Mouse (Mus musculus) cerebellum, postnatal 25 days (tissue): ENCODE results near the gene Dnah3.
A peak's percentile ranks its signal among the peaks of the same experiment; 100 is the strongest.

Experiments
- DNase-seq, 2 experiments: peaks; one replicate each; pipeline ENCODE4 v3.0.0; 2021; ENCODE audit warnings: mixed read lengths in 2 of 2

Gene Dnah3

DNA sequence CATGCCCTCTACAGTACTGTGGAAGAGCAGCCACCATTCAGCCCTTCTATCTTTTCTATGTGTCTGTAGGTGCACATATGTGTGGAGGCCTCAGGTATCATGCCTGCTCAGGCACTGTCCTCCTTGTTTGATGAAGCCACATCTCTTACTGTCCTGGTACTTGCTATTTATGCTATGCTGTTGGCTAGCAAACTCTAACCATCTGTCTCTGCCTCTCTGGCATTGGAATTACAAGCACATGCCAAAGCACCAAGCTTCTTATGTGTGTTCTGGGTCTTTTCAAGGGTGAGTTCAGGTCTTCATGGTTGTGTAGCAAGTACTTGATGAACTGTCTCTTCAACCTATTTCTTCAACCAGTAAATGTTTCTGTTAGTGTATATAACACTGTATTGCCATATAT is 158.8 kb downstream of the Dnah3 start:
- peak in 1 of 2 experiments; percentile 28 for DNase-seq

DNA sequence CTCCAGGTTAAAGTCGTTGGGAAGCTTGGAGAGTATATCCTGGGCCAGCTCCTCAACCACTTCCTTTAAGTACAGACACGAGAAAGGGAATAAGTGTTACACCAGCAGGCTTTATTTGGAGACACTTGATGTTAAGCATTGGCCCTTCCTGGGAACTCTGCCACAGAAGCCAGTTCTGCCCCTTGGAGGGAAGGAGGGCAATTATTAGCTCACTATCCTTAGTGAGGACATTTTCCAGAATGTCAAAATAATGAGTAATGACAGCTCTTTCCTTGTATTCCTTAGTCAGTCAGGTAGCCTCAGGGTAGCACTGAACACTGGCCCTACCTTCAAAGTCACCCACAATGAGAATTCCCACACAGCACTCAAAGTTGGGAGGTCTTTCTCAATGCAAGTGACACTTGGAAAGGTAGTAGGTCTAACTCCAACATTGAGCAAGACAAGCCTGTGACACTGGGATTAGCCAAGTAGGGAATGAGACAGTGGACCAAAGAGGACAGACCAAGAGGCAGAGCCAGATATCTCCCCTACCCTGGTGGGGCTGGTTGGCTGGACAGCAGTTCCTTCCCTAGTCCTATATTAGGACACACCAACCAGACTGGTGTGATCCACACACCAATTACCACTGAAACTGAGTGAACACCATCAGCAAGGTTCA is 166.2 kb downstream of the Dnah3 start:
- no peak for DNase-seq

DNA sequence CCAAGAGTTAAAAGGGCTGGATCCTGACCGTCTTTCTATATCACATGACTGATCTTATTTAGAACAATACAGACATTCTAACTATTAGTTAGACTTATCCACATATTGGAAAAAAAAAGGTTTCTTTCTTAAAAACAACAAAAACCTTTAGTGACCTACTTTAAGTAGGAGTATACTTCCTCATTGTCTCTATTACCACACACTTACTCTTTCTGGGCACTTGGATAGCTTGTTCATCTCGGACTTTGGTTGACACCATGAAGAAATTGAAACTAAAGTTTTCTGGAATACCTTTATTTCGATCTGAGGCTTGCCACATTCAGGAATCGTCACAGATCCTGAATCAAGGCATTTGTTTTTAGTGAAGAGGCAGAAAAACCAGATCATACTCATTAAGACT is 174.0 kb downstream of the Dnah3 start:
- DNase-seq = no peak

DNA sequence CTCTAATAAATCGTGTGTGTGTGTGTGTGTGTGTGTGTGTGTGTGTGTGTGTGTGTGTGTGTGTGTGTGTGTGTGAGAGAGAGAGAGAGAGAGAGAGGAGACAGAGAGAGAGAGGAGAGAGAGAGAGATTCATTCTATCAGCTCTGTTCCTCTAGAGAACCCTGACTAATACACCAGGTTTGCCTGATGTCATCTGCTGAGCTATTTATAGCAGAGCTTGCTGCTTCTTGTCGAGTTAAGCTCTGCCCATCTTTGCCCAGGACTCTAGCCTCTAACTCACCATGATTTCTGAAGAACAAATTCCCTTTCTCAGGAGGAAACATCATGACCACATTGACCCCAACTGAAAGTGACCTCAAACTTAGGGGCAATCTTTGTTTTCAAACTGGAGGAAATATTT is 174.6 kb downstream of the Dnah3 start:
- DNase-seq = peak in 1 of 2 experiments; percentile 42

DNA sequence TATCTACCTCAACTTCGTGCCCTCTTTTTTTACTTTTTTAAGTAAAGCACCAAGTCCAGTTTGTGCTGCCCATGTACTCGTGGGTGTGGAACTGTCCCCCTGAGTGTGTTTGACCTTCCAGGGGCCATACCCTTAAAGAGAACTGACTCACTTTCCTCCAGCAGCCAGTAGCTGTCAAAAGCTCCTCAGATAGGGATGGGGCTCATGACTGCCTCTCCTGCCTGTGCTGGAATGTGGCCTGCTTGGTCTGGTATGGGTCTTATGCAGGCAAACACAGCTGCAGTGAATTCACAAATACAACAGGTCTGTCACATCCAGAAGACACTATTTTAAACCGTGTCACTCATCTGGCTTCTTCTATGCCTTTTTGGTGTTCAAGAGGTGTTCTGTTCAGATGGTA is 183.4 kb downstream of the Dnah3 start:
- DNase-seq = no peak

DNA sequence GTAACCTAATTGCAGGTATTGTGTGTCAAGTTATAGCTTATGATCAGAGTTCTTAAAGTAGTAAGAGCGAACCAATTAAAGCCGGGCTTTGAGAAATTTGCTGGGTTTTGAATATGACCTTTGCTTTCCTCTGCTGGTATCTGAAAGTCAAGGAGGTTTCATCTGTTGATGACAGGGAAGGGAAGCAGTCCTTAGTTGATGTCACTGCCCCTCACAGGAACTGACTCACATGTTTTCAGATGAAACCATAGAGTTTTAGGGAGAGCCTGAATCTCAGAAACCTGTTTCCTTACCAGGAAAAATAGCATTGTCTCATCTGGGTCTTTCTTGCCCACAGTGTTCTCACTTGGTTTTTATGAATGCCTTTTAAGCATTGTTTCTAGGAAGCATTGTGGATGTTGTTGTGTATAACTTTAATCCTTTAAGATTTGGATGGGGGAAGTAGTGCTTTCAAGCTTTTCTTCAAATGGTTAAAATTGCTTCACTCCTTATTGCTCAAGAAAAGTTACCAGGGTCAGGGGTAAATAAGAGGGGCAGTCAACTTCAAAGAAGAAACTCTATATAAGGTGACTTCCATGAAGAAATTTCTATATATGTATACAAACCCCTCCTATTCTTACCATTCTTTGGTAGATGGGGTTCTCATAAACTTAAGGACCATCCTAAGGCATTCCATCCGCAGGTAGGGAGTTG is 188.4 kb downstream of the Dnah3 start:
- DNase-seq = no peak

DNA sequence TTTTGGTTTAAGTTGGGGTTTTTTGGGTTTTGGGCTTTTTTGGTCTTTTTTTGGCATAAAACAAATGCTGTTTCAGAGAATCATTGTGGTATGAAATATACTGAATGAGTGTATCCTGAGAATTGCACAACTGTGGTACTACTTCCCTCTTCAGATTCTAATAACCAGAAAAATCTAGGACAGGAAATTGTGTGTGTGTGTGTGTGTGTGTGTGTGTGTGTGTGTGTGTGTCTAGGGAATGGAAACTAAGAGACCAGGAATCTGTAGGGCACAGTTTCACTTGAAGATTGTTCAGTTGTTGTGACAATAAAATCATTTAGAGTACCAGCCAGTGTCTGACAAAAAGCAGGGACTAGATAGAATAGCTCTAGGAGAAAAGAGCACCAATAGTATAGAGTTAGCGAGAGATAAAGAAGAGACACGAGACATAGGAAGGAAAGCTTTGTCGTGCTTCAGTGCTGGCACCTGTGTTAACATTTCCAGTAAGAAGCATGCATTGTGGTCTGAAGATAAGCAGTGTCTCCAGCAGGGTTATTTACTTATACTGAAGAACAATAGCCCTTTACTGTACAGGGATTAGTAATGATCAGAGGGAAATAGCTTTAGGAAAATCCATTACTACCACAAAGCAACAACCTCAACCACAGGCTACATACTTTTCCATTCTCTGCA is 195.6 kb downstream of the Dnah3 start:
- no peak for DNase-seq

DNA sequence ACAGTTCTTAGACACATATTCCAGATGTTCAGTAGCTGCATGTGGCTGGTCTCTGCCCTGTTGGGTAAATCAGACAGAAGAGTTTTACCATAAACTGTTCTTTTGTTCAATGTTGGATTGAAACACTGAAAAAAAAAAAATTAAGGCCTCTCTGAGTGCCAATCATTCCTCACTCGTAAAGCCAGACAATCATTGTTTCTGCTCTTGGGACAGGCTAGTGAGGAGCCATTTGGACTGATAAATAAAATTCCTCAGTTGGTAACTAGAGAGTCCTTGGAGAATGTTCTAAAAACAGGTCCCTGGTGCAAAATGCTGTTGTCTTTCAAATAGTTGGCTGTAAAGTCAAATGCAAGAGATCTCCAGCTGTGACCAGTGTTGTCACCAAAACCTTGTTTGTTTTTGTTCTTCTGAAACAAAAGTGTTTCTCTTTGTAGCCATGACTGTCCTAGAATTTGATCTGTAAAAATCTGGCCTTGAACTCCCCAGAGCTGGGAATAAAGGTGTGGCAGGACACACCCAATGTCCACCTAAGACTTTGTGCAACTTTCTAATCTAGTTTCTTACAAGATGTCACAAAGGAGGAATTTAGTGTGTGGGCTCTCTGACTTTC is 196.7 kb downstream of the Dnah3 start:
- no peak for DNase-seq

DNA sequence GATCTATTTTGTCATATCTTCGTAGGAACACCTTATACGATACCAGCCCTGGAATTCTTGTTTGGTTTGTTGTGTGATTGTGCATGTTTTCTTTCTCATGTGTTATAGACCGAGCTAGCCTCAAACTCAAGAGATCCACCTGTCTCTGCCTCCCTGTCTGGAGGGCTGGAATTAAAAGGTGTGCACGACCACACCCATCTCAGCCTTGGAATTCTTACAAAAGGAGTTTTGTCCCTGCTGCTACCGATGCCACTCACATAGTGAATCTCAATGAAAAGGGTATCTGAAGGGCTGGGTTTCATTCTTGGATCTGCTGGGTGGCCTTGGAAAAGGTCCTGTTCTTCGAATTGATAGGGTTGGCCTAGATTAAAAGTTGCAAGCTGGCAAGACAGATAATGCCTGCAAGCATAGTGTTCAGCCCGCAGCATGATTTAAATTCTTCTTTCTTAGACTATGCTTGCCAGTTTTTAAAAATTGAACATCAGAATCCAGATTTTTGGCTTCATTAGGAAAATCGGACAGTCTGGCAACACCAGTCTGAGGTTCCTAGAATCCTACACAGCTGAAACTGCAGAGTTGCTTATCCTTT is 197.5 kb downstream of the Dnah3 start:
- DNase-seq = no peak

DNA sequence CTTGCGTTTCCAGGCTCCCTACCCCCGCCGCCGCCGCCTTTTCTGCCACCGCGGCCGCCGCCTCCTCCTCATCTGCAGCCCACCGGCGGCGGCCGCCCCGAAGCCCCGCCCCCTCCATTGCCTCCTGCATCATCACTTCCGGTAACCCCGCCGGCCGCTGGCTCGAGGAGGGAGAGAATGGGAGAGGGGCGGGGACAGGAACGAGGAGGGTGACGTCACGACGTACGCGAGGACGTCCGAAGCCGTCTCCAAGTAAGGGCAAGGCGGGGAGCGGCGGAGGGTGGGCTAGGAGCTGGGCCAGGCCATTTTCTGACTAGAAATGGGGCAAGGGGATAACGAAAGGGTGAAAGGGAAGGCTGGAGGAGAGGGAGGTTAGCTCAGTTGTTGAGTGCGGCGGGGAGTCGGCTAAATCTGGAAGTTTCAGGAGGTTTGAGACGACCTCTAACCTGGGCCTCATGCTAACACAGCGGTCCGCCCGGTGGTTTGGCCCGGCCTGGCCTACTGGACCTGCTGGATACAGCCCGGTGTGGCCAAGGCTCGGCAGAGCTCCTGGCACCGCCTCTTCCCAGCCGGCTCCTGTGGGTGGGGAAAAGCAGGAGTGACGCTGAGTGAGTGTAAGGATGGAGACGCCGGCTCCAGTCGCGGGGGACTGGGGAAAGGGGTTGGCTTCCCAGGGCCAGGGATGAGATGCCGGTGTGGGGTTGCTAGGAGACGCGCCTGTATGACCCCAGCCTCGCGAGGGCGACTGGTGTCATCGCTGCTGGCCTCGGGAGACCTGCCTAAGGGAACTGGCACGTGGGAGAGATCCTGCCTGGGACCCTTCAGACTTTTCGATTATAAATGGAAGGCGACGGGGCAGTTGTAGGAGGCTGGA is 199.2 kb downstream of the Dnah3 start, which contains the start of the genes Lyrm1 and Dcun1d3:
Lyrm1 (plus strand) TSS at position 223 of the 874 bp plus-strand sequence.
Dcun1d3 (minus strand) TSS at position 660 of the 874 bp plus-strand sequence.
- DNase-seq = peak; percentile 95 to 99

DNA sequence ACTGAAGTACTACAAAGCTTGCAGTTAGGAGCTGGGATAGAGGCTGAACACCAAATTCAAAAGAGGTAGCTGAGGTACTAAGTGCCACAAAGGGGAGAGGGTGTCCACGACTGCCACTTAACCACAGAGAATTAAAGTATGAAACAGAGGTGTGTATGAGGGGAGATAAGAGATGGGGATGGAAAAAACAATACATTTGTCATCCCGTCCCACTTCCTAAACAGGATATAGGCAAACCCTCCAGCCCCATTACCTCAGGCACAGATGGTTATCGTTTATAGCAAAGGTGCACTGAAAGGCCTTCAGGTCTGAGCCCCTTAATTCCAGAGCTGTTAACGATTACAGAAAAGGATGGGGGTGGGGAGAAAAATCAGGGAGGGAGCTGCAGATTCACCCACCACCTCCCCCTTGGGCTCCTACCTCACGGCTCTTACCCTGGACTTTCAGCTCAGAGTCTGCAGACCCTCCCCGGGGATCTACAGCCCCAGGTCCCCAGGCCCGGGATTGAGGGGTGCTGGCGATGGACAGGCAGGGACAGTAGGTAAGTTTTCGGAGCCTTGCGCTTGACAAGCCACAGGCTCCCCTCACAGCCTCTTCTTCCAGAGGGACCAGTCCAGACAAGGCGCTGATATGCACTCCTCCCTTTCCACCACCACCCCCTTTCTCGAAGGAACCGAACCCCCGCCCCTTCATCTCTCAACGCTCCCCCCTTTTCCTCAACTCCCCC is 200.1 kb downstream of the Dnah3 start:
- DNase-seq = no peak

DNA sequence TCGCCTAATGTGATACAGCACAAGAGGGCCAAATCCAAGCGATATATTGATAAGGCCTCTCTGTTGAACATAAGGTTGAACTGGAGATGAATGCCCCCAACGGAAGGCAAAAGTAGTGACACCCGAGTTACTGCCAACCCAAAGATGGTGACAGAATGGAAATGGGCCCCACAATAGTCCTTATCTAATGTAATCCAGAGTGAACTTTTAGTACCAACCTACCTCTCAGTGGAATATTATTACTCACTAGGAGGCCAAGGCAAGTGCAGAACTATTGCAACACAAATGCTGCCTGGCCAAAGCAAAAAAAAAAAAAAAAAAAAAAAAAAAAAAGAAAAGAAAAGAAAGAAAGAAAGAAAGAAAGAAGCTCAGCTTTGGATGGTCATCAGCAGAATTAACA is 202.3 kb downstream of the Dnah3 start:
- DNase-seq = no peak

DNA sequence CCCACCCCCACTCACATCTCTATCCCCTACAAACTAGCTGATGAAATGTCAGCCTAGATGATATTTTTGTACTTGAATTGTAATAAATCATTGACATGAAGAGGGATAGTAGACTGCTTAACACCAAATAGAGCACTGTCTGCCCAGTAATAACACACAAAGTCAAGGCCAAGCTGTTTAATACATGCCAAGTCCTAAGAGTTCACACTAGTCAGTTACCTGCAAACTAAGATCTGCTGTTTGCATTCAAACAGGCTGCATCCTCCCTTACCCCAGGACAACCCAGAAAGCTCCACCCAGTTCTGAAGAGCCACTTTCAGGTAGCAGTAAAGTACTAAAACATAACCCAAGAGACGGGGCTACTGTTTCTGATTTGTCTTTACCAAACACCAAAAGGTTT is 202.9 kb downstream of the Dnah3 start:
- DNase-seq = no peak

DNA sequence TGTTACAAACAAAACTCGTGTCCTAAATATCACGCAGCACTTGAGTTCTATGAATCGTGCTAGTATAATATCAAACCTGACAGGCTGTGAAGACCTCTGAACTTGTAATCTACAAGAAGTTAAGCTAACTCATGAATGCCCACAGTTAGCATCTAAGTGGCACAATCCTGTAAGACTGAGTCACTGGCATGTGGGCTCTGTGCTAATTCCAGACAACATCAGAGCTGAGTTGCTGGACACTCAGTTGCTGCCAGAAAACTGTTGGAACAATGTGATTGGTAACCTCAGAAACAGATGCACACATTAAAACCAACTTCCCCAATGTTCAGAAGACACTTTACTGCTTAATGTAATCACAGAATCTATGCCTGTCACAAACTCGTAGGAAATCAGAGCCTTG is 207.2 kb downstream of the Dnah3 start:
- no peak for DNase-seq

DNA sequence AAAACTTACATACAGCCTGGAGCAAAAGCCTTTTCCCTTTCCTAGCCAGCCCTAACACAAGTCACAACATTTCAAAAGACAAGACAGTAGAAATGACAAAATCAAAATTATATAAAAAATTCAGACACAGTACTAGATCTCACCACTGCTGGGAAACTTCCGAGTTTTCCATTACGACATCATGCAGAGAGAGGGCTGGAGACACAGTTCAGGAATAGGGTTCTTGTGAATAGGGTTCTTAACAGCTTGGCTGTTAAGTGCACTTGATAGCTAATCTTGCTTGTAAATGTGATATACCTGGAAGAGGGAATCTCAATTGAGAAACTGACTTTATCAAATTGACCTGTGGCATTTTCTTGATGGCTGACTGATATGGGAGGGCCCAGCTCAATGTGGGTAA is 213.9 kb downstream of the Dnah3 start:
- no peak for DNase-seq

DNA sequence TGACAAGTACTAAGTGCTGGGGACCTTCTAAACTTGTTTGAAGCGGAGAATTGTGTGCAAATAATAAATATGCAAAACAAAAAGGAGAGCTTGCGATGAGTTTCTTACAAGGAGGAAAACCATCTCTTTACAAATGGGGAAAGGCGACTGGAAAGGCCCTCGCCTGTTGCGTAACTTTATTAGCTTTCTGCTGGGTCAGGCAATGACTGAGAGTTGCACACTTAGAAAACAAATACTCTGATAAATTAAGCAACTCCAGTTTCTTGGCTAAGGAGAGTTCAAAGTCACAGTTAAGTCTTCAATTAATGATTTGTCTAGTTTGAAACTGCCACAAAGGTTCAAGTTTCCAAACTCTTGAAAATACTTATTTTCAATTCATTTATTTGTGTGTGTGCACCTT is 214.7 kb downstream of the Dnah3 start:
- no peak for DNase-seq

DNA sequence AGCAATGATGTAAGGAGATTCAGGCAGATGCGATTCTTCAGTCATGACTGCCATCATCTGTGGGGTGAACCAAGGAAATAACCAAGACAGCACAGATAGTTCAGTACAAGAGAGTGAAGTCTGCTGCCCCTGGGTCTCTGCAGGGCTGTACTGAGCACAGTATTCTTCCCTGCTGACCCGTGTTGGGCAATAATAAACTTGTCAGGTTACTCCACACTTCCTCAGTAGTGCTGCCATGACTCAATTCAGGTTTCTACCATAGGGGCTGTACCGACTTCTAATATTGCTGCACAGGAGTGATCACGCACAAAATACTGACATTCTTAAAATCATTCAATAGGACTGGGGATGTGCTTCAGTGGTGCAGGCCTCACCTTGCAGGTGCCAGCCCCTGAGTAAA is 215.9 kb downstream of the Dnah3 start:
- no peak for DNase-seq

DNA sequence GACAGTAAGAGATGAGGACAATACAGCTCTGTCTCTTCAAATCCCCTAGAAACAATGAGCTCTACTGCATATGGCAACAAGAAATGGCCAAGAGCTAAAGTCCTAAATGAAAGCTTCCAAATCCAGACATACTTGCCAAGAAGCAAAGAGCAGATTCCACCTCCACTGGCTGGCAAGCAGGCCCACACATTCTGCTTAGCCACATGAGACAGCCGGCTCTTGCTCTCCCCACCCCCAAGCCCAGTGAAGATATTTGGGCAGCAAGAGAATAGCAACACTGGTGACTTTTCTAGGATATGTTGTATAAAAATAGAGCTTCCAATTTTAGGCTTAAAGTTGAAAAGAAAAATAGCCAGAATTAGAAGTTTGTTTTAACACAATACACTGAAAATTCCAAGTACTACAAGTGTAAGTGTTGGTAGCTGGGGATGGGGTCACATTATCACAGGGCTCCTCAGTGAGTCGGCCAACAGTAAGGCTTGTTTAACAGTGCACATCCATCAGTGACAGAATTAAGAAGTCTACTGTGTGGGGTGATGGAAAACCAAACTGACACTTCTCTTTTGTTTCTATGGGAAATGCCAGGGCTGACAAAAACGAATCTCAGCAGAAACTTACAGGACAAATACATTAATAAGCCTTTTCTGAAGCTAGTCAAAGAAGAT is 219.2 kb downstream of the Dnah3 start:
- peak; percentile 43 to 66 for DNase-seq

DNA sequence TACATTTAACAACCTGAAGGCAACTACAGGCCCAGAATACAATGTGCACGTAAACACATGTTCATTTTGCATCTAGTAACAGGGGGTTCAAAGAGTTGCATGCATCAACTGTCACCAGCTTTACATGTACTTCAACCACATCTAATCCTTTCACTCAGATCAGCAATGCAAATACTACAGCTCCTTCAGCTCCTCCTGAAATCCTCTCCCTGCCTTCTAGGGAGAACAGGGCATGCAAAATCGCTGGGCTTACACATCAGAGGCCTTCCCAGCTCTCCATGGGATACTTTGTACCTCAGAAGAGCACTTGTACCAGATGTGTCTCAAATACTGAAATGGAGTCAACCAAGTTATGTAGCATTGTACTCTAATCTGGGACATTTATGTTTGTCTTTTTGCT is 222.0 kb downstream of the Dnah3 start:
- no peak for DNase-seq
